Mouse (Mus musculus): ENCODE measurements at regions not wholly inside any gene's neighbourhood (a gene's known extent, or its start where the extent isn't known, plus 50 kb on each side); places are given as distances from the start of the nearest gene placed in this dataset.

DNA sequence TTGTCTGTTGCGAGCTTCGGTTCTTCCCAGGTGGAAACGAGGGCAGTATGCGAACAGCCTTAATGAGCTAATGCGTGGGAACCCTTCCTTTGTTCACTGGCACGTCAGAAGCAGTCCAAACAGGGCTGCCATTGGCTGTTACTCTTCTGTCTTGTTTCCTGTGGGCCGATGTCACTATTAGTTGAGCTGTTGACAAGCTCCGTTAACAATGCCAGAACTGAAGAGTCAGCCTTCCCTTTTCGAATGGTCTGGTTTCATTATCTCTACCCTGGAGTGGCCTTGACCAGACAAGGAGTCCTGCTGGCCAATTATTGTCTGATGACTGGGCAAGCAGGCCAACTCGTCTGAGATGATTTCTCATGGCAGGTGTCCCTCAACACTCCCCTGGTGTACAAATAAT, 230.1 kb downstream of the Gm11011 start:
- Histone ChIP-seq H3K36me3 (replicated peaks in 1 of 2; ENCODE audit: control insufficient read depth in 1 of 2, insufficient read depth in 1 of 2, low read length in 1 of 2) (no peaks in the 10 kb centered on the region), H3K27me3 (replicated peaks) (no peaks in the 10 kb centered on the region), H3K9me3 (replicated peaks; ENCODE audit: low read length) (peaks cover 91% of the 10 kb centered on the region), H3K4me2 (ENCODE audit: insufficient read depth, low read depth, poor library complexity, severe bottlenecking) (no peak overlapping the region), H3K27ac (ENCODE audit: insufficient read depth, low read depth) (no peak overlapping the region), H3K79me2 (replicated peaks; ENCODE audit: control insufficient read depth, extremely low read depth, insufficient read depth, poor library complexity, severe bottlenecking) (no peaks in the 10 kb centered on the region), H3K4me1 (ENCODE audit: control insufficient read depth in 1 of 2, insufficient read depth in 2 of 2) (no peaks in the 10 kb centered on the region), H3K9ac (ENCODE audit: insufficient read depth, low read depth) (no peak overlapping the region), H3K4me3 (replicated peaks in 1 of 3; ENCODE audit: low read depth in 2 of 3, low read length in 2 of 3, poor library complexity in 1 of 3) (no peak overlapping the region)
- in situ Hi-C loops (cut with MboI; ENCODE audit: low pct_ligation_motif_present, low pct_unique_long_range_greater_than_20kb, low sequenced_read_pairs): no loop called here
- dilution Hi-C loops (cut with MboI; ENCODE audit: extremely low pct_ligation_motif_present, extremely low pct_unique_long_range_greater_than_20kb, low sequenced_read_pairs): no loop called here
- TF ChIP-seq NRF1 (IDR thresholded peaks at IDR 0.05; ENCODE audit: low read depth, low read length) (no peak), JUN (IDR thresholded peaks at IDR 0.05; ENCODE audit: insufficient read depth, low read depth, low read length) (no peak), E2F4 (IDR thresholded peaks at IDR 0.05; ENCODE audit: insufficient replicate concordance, low read depth, low read length) (no peak), TCF12 (IDR thresholded peaks at IDR 0.05; ENCODE audit: low read depth, low read length) (no peak), ELF1 (IDR thresholded peaks at IDR 0.05; ENCODE audit: low read depth, low read length) (no peak), RAD21 (IDR thresholded peaks at IDR 0.05; ENCODE audit: low read depth, low read length) (no peak), PAX5 (IDR thresholded peaks at IDR 0.05; ENCODE audit: low read length) (no peak), ZKSCAN1 (IDR thresholded peaks at IDR 0.05; ENCODE audit: borderline replicate concordance, low read depth, low read length) (no peak), MEF2A (IDR thresholded peaks at IDR 0.05; ENCODE audit: borderline replicate concordance, low read depth, low read length) (no peak), JUND (conservative IDR thresholded peaks at IDR 0.05; ENCODE audit: low read depth, low read length) (no peak), NELFE (IDR thresholded peaks at IDR 0.05; ENCODE audit: low read depth, low read length) (no peak), ETS1 (conservative IDR thresholded peaks at IDR 0.05; ENCODE audit: low read depth, low read length) (no peak), ZMIZ1 (IDR thresholded peaks at IDR 0.05; ENCODE audit: low read depth, low read length) (no peak), CTCF (conservative IDR thresholded peaks at IDR 0.05 in 1 of 2, IDR thresholded peaks at IDR 0.05 in 1 of 2; ENCODE audit: low read depth in 2 of 2, low read length in 2 of 2) (no peak), MAX (IDR thresholded peaks at IDR 0.05; ENCODE audit: low read length) (no peak), EP300 (IDR thresholded peaks at IDR 0.05; ENCODE audit: low read length) (no peak)
- DNase-seq (ENCODE audit: extremely low read depth): no peak

GRCm38 (mm10) chr2:169351547-169351946, 236.0 kb downstream of the Gm11011 start:
- DNase-seq (ENCODE audit: extremely low read depth): no peak
- no peak overlapping the region for H3K4me2 ChIP-seq (ENCODE audit: insufficient read depth, low read depth, poor library complexity, severe bottlenecking)
- H3K27me3 ChIP-seq (replicated peaks): no peaks in the 10 kb centered on the region
- no peak overlapping the region for H3K27ac ChIP-seq (ENCODE audit: insufficient read depth, low read depth)
- peaks cover 83% of the 10 kb centered on the region for H3K9me3 ChIP-seq (replicated peaks; ENCODE audit: low read length)
- no peak overlapping the region for H3K9ac ChIP-seq (ENCODE audit: insufficient read depth, low read depth)
- H3K36me3 ChIP-seq (replicated peaks in 1 of 2; ENCODE audit: control insufficient read depth in 1 of 2, insufficient read depth in 1 of 2, low read length in 1 of 2): no peaks in the 10 kb centered on the region
- no peaks in the 10 kb centered on the region for H3K4me1 ChIP-seq (ENCODE audit: control insufficient read depth in 1 of 2, insufficient read depth in 2 of 2)
- in situ Hi-C loops (cut with MboI; ENCODE audit: low pct_ligation_motif_present, low pct_unique_long_range_greater_than_20kb, low sequenced_read_pairs): no loop called here
- H3K4me3 ChIP-seq (replicated peaks in 1 of 3; ENCODE audit: low read depth in 2 of 3, low read length in 2 of 3, poor library complexity in 1 of 3): no peak overlapping the region
- dilution Hi-C loops (cut with MboI; ENCODE audit: extremely low pct_ligation_motif_present, extremely low pct_unique_long_range_greater_than_20kb, low sequenced_read_pairs): no loop called here
- H3K79me2 ChIP-seq (replicated peaks; ENCODE audit: control insufficient read depth, extremely low read depth, insufficient read depth, poor library complexity, severe bottlenecking): no peaks in the 10 kb centered on the region
- TF ChIP-seq E2F4 (IDR thresholded peaks at IDR 0.05; ENCODE audit: insufficient replicate concordance, low read depth, low read length): no peak
- no peak for TF ChIP-seq CTCF (conservative IDR thresholded peaks at IDR 0.05 in 1 of 2, IDR thresholded peaks at IDR 0.05 in 1 of 2; ENCODE audit: low read depth in 2 of 2, low read length in 2 of 2)

Measured in CH12.LX (cell line).